Mouse (Mus musculus) CH12.LX (cell line): ENCODE measurements around the gene Itgav.

Experiments
- CTCF ChIP-seq, 2 experiments: IDR thresholded peaks in 1 of 2; conservative IDR thresholded peaks in 1 of 2; 2 replicates each; pipeline ENCODE4 v1.5.1; 2011 to 2012; ENCODE audit warnings: low read depth in 2 of 2, low read length in 2 of 2, improper control_type of control experiment in 1 of 2, inconsistent platforms in 1 of 2, mild to moderate bottlenecking in 1 of 2, moderate library complexity in 1 of 2
- E2F4 ChIP-seq: IDR thresholded peaks from 2 replicates; pipeline ENCODE4 v1.6.1; 2011; ENCODE audit warnings: low read depth, low read length, improper control_type of control experiment; ENCODE audit not compliant: insufficient replicate concordance
- EP300 ChIP-seq: IDR thresholded peaks from 2 replicates; pipeline ENCODE4 v1.6.1; 2011; ENCODE audit warnings: low read length, improper control_type of control experiment
- JUN ChIP-seq: IDR thresholded peaks from 2 replicates; pipeline ENCODE4 v1.6.1; 2011; ENCODE audit warnings: low read depth, mild to moderate bottlenecking, low read length, improper control_type of control experiment, moderate library complexity; ENCODE audit not compliant: insufficient read depth
- MAX ChIP-seq: IDR thresholded peaks from 2 replicates; pipeline ENCODE4 v1.6.1; 2011; ENCODE audit warnings: low read length, improper control_type of control experiment
- MAZ ChIP-seq: IDR thresholded peaks from 2 replicates; pipeline ENCODE4 v1.6.1; 2012; ENCODE audit warnings: low read depth, mild to moderate bottlenecking, inconsistent platforms, low read length, improper control_type of control experiment, moderate library complexity
- RAD21 ChIP-seq: IDR thresholded peaks from 2 replicates; pipeline ENCODE4 v1.6.1; 2011; ENCODE audit warnings: low read depth, mild to moderate bottlenecking, low read length, improper control_type of control experiment, moderate library complexity

DNA sequence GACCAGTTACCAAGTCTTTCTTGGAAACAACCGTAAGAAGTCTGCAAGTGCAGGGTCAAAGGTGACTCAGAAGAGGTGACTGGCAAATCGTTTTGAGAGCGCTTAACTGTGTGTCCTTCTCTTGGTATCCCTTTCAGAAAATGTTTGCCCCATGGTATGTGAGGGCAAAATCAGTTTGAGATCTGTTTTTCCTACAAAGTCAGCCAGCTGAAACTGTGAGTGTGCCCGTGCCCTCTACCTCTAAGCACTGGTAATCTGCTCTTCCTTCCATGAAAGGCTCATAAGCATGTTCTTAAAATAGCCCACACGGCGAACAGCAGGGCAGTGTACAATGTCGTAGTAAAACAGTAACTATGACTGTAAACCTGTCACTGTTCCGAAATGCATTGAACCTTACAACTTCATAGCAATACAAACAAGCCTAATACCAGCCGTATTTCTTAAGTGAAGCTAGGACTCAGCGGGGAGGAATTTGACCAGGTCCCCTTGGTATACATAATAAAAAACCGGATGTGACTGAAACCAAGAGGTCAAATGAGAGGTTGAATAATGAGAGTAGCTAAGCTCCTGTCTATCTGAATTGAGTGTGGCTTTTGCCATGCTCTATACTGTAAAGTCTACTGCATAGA is 14.2 kb upstream of the Itgav start:
- TF ChIP-seq CTCF (conservative IDR thresholded peaks at IDR 0.05 in 1 of 2, IDR thresholded peaks at IDR 0.05 in 1 of 2; ENCODE audit: low read depth in 2 of 2, low read length in 2 of 2) (no peak), EP300 (no peak), JUN (no peak), RAD21 (no peak), MAZ (no peak), E2F4 (no peak), MAX (no peak)
